Mouse (Mus musculus) lung, adult 2 months (tissue): Measurements from ENCODE around the gene Gm10570.

Experiments
- CTCF ChIP-seq: fragments of 200-500 bp; IDR thresholded peaks from 2 replicates; pipeline ENCODE4 v1.5.1; 2011; ENCODE audit warnings: mild to moderate bottlenecking, low read length, control low read depth; ENCODE audit not compliant: insufficient read depth
- POLR2A ChIP-seq: fragments of 200-500 bp; IDR thresholded peaks from 2 replicates; pipeline ENCODE4 v1.6.1; 2011; ENCODE audit warnings: low read depth, mild to moderate bottlenecking, control low read depth, low read length, borderline replicate concordance; ENCODE audit errors: extremely low read depth

- TF ChIP-seq CTCF = peak; percentile 82
- no peak for TF ChIP-seq POLR2A
Measured at GRCm38 (mm10) chr4:130297123-130297529, 11.3 kb downstream of the Gm10570 start.
